8 mouse cellular contexts compared by ENCODE assay signal in genomic region chr6:140678658-140679271, GRCm38 (mm10). TPM values are rescaled to one million over a fixed set of nuclear protein-coding genes. Genes with fewer than 3 reads are reported as not detected.
DNase-seq lines count a peak whose midpoint lies in the region; ATAC-seq lines count a peak whose summit lies in the region.

No protein-coding gene starts in this region.

- no peak for ATAC-seq in heart, embryonic 16.5 days (replicated peaks; ENCODE audit: extremely low read depth, insufficient read depth, low FRiP score)
- ATAC-seq in forebrain, embryonic 12.5 days (ENCODE audit: low FRiP score): peak; percentile 83
- peak; percentile 56 for ATAC-seq in kidney, embryonic 16.5 days (ENCODE audit: low FRiP score, low TSS enrichment)

- H3K27me3 ChIP-seq in heart, embryonic 16.5 days (ENCODE audit: control insufficient read depth, insufficient read depth, low read length): no peaks in the 10 kb centered on the region
- no peaks in the 10 kb centered on the region for H3K27me3 ChIP-seq in forebrain, embryonic 12.5 days
- no peaks in the 10 kb centered on the region for H3K27me3 ChIP-seq in kidney, embryonic 16.5 days (ENCODE audit: insufficient read depth, low read length)

- DNase-seq in heart, postnatal 25 days (ENCODE audit: low spot score): no peak
- peak; percentile 54 for DNase-seq in brain, embryonic 18.5 days (ENCODE audit: low read depth, low spot score)
- DNase-seq in lung, postnatal 36 days: peak; percentile 53
- DNase-seq in right cerebral cortex, postnatal 4 days: peak; percentile 43
- DNase-seq in yolk sac, embryonic 10.5 days (ENCODE audit: low spot score): no peak

- 29% methylated on average over 15 of the region's 15 CpGs for WGBS in heart, embryonic 16.5 days
- WGBS in forebrain, embryonic 12.5 days: 23% methylated on average over 15 of the region's 15 CpGs
- 10% methylated on average over 15 of the region's 15 CpGs for WGBS in kidney, embryonic 16.5 days

- H3K4me3 ChIP-seq in heart, embryonic 16.5 days (ENCODE audit: low read length): no peak overlapping the region
- no peak overlapping the region for H3K4me3 ChIP-seq in forebrain, embryonic 12.5 days (replicated peaks)
- H3K4me3 ChIP-seq in kidney, embryonic 16.5 days (ENCODE audit: low read length): no peak overlapping the region

- intact Hi-C loops in heart, postnatal 25 days (cut with DNase I): no loop called here

- no peaks in the 10 kb centered on the region for H3K9me3 ChIP-seq in heart, embryonic 16.5 days (replicated peaks; ENCODE audit: control insufficient read depth, low read length)
- H3K9me3 ChIP-seq in forebrain, embryonic 12.5 days: no peaks in the 10 kb centered on the region
- no peaks in the 10 kb centered on the region for H3K9me3 ChIP-seq in kidney, embryonic 16.5 days (ENCODE audit: low read length)

- no peak overlapping the region for H3K4me2 ChIP-seq in heart, embryonic 16.5 days (ENCODE audit: low read depth, low read length)
- peak overlapping the region; percentile 27 for H3K4me2 ChIP-seq in forebrain, embryonic 12.5 days
- H3K4me2 ChIP-seq in kidney, embryonic 16.5 days (replicated peaks; ENCODE audit: low read depth, low read length): peak overlapping the region; percentile 25; the same call in 1 of the 2 replicates

- peak overlapping the region; percentile 30; the same call in 1 of the 2 replicates for H3K27ac ChIP-seq in heart, embryonic 16.5 days (ENCODE audit: low read length)
- H3K27ac ChIP-seq in forebrain, embryonic 12.5 days: no peak overlapping the region
- peak overlapping the region; percentile 82 for H3K27ac ChIP-seq in kidney, embryonic 16.5 days (ENCODE audit: low read length)

- no peak overlapping the region for H3K9ac ChIP-seq in heart, embryonic 16.5 days (ENCODE audit: low read length)
- H3K9ac ChIP-seq in forebrain, embryonic 12.5 days: no peak overlapping the region
- H3K9ac ChIP-seq in kidney, embryonic 16.5 days (replicated peaks; ENCODE audit: low read length): no peak overlapping the region

- H3K4me1 ChIP-seq in heart, embryonic 16.5 days (ENCODE audit: control insufficient read depth, insufficient read depth, low read length): peaks cover 17% of the 10 kb centered on the region
- peaks cover 24% of the 10 kb centered on the region for H3K4me1 ChIP-seq in forebrain, embryonic 12.5 days
- H3K4me1 ChIP-seq in kidney, embryonic 16.5 days (ENCODE audit: insufficient read depth, low read length): peaks cover 35% of the 10 kb centered on the region

- H3K36me3 ChIP-seq in heart, embryonic 16.5 days (ENCODE audit: control insufficient read depth, insufficient read depth): no peaks in the 10 kb centered on the region
- H3K36me3 ChIP-seq in forebrain, embryonic 12.5 days (replicated peaks): no peaks in the 10 kb centered on the region
- H3K36me3 ChIP-seq in kidney, embryonic 16.5 days (ENCODE audit: insufficient read depth, low read length): no peaks in the 10 kb centered on the region

RNA-seq across cellular contexts. Expression of gene Gm11077, which starts 50.3 kb away (rescaled TPM):
- polyA plus RNA-seq in heart, embryonic 16.5 days (2015; fragmentation: Nextera tagmentation; extraction: Ambion mirVana): not detected in 2 replicates
- not detected for total RNA-seq in heart, postnatal 25 days (2021)
- polyA plus RNA-seq in forebrain, embryonic 12.5 days (2016; fragmentation: Nextera tagmentation; extraction: Ambion mirVana): not detected in 2 replicates
- not detected in 2 replicates for polyA plus RNA-seq in kidney, embryonic 16.5 days (2015; fragmentation: Nextera tagmentation; extraction: Ambion mirVana)

RNA-seq across cellular contexts. Expression of gene Aebp2, which starts 56.3 kb away (rescaled TPM):
- 6.7 and 9.0 TPM in 2 replicates for polyA plus RNA-seq in heart, embryonic 16.5 days (2015; fragmentation: Nextera tagmentation; extraction: Ambion mirVana)
- total RNA-seq in heart, postnatal 25 days (2021): 10 to 100 TPM; 35.7 to 36.5 TPM
- 14.4 and 15.6 TPM in 2 replicates for polyA plus RNA-seq in forebrain, embryonic 12.5 days (2016; fragmentation: Nextera tagmentation; extraction: Ambion mirVana)
- polyA plus RNA-seq in kidney, embryonic 16.5 days (2015; fragmentation: Nextera tagmentation; extraction: Ambion mirVana): 9.4 and 10.8 TPM in 2 replicates

Comparison
In these comparisons a context has a peak if more than half of its experiments do, and no peak if none do; other contexts are left out.
1. DNase-seq: peak in brain, embryonic 18.5 days (single experiment), lung, postnatal 36 days (single experiment) and right cerebral cortex, postnatal 4 days (single experiment); none in heart, postnatal 25 days (single experiment) and yolk sac, embryonic 10.5 days (single experiment).